Mouse (Mus musculus): ENCODE measurements at regions not wholly inside any gene's neighbourhood (a gene's known extent, or its start where the extent isn't known, plus 50 kb on each side); places are given as distances from the start of the nearest gene placed in this dataset.

GRCm38 (mm10) chr14:76868831-76869230 is 167.7 kb upstream of the Ccdc122 start:
- DNase-seq (ENCODE audit: low spot score in 2 of 2), result no peak

DNA sequence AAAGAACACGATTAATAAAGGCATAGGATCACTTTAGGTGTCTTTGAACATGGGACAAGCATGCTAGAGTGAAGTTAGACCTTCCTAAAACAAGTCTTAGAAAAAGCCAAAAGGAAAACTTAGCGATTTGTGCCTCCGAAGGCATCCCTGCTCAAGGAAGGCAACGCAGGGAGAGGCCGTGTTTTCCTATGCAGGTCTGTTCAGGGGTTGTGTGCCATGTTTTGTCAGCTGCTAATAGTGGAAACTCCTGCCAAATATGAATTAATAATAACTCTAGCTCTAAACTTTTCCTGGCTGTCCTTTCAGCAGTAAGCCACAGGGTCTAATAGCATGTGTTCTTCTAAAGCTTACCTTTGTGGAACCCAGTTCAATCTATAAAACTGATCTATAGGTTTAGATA is 168.4 kb upstream of the Ccdc122 start:
- no peak for DNase-seq (ENCODE audit: low spot score in 2 of 2)

DNA sequence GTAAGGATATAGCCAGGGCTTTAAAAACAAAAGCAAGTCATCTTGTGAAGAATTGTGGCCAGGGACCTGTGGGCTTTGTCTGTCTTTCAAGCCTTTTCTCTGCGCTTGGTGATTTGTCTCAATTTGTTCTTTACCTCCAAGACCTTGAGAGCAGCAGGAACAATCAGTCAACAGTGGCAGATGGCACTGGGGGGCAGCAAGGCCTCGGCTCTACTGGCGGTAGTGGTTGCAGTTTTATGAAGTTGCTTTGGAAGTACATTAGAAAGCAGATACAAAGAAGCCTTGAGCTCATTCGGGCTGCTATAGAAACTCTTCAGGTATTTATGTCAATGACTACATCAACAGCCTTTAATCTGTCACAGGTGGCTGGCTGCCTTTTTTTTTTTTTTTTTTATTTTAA is 171.9 kb upstream of the Ccdc122 start:
- DNase-seq (ENCODE audit: low spot score in 2 of 2), result no peak

DNA sequence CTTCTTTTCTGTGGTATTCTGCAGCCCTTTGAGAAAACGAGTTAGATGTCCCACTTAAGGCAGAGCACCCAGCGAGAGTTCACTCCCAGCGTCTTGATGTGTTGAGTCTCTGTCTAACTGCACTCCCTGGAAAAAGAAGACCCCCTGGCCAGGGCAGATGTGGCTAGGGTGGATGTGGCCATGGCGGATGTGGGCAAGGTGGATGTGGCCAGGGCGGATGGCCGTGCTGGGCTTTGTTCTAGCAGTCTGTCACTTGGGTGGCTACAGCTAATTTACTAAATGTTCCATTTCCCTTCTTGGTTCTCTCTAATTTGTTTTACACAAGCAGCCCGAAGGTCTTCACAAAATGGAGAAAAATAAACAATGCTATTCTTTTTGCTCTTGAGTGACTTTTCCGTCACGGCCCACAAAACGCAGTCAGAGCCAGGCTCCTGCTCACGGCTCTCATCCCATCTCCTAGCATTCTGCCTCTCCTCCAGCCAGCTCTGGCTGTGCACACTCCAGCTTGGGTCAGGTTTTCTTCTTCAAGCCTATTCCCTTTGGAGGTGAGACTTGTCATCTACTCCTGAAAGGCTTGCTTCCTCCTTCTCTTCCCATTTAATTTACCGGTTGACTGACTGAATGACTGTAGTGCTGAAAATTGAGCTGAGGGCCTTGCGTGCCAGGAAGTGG is 173.4 kb upstream of the Ccdc122 start:
- DNase-seq (ENCODE audit: low spot score in 2 of 2), result no peak

DNA sequence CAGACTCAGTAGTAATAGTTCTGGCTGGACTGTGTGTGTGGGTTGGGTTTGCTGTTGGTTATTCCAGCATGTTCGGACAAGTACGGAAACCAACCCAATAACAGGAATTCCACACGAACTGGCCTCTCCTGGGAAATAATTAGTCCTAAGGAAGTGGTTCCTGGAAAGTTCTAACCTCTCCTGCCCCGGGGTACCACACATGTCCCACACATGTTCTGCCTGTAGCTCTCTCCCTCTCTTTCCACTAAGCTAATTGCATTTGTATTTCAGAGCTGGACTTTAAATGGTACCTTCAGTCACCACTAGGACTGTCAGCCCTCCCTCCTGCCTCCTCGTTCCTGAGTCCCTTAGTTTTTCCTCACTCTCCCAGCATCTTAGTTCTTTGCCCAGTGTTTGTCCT is 178.2 kb upstream of the Ccdc122 start:
- DNase-seq (ENCODE audit: low spot score in 2 of 2), result no peak

DNA sequence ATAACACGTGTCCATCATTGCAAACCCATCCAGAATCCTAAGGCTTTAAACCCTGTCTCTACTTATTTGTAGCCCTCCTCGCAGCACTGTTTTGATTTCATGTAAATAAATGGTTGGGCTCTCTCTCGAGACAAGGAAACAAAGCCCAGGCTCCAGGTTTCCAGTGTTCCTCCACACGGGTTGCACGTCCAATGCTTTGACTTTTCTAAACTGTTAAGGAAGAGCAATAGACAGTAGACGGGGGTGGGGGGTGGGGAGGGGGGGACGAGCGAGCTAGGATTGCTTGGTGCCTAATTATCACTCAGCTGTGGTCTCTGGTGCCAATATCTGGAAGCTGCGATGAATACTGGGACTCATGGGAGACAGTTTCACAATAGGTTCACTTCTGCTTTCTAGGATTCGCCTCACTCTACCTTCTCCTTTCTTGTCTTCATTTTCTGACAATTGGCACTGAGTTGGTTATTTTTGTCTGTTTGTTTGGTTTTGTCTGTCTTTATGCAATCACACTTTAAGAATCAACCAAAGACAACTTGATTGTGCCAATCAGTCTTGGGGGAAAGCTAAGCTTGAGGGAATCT is 179.3 kb upstream of the Ccdc122 start:
- DNase-seq (ENCODE audit: low spot score in 2 of 2), result no peak

DNA sequence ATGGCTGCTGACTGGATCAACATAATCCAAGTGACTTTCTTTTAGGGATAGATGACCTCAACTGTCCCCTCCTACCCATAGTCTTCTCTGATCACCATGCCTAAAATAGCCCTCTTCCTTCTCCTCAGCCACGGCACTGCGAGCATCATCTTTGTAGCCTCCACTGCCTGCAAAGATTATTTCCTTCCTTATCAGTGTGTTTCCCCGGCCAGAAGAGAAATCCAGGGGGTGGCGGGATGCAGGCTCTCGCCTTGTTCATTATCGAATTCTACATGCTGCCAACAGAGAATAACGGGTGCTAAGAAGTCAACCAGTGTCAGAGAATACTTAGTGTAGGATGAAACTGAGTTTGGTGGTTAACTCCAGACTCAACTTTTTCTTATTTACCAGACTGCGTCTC is 180.0 kb upstream of the Ccdc122 start:
- DNase-seq (ENCODE audit: low spot score in 2 of 2), result no peak

- no peak for DNase-seq (ENCODE audit: low spot score in 2 of 2)
These were observed 181.6 kb upstream of the Ccdc122 start for GRCm38 (mm10) chr14:76854965-76855364.

DNA sequence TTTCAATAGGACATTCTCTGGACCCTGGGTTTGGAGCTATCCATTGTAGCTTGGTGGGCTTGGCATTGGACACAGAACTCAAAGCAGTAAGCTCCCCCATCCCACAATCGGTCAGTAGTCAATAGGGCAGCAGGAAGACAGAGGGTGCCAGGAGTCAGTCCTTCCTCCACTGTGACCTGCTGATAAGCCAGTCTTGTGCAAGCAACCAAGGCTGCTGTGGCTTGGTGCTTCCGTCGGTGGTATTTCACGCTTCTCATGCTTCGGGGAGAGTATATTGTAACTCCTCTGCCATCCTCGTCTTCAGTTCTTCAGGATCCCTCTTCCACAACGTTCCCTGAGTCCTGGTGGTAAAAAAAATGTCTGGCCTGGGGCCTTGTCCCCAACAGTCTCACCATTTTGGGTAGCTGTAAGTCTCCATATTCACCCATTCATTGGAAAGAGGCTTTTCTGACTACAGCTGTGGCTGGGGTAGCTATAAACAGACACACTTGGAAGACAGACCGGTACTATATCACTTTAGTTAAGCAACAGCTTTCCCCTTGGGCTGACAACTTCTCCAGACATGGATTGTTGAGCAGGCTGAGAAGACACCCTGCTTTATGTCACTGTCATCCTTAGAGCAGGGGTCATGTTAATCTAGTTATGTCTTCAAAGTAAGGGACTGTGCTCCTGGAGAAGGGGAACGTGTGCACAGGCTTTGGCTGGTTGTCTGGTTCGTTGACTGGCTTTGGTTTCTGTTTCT is 184.9 kb upstream of the Ccdc122 start:
- no peak for DNase-seq (ENCODE audit: low spot score in 2 of 2)

DNA sequence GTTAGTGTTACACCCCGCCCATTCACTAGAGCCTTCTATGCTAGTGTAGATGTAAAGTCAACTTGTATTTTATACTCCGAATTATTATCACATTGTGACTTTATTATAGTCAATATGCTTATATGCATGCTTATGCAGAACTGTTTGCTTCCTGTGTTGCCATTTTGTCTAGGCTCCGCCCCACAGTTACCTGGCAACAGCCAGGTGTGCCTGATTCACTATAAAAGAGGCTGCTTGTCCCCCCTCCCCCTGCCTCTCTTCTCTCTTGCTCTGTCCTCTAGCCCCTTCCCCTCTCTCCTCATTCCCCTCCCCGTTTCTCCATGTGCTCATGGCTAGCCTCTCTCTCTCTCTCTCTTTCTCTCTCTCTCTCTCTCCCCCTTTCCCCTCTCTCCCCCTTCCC is 185.9 kb upstream of the Ccdc122 start:
- no peak for DNase-seq (ENCODE audit: low spot score in 2 of 2)

DNA sequence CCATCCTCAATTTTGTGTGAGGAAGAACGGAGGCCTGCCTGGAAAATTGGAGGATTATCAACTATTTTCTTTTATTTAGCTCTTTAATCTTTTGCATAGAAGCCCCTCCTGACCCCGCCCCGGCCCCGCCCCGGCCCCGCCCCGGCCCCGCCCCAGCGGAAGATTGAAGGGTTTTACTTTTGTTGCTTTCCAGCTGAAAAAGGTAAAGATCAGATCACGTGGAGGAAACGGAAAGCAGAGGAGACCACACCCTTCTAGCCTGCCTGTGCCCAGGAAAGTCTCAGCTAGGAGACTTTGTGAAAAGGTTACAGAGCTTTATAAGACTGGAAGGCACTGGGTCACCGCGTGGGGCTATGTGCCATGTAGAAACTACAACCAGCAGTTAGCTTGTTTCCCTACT is 186.5 kb upstream of the Ccdc122 start:
- DNase-seq (ENCODE audit: low spot score in 2 of 2), result no peak

- no peak for DNase-seq (ENCODE audit: low spot score in 2 of 2)
These were observed 186.9 kb upstream of the Ccdc122 start for GRCm38 (mm10) chr14:76849636-76850035.

DNA sequence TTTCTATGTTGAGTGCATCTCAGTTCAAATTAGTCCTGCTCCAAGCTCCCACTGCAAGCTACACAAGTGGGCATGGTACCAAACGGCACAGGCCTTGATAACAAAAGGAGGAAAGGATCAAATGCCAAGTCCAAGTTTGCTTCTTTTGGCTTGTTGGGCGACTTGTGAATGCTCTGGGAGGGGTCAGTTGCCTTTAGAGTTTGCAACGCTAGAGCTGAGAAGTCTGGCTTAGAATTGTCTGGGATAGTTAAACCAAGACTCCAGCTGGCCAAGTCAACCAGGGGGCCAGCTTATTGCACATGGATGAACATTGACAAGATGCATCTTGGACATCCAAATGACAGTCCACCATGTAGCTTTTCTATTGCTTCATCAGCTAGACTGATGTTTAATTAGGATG is 187.5 kb upstream of the Ccdc122 start:
- DNase-seq (ENCODE audit: low spot score in 2 of 2), result no peak

GRCm38 (mm10) chr14:76845706-76846105 is 190.9 kb upstream of the Ccdc122 start:
- DNase-seq (ENCODE audit: low spot score in 2 of 2), result no peak

GRCm38 (mm10) chr14:76844717-76845116 is 191.9 kb upstream of the Ccdc122 start:
- no peak for DNase-seq (ENCODE audit: low spot score in 2 of 2)

DNA sequence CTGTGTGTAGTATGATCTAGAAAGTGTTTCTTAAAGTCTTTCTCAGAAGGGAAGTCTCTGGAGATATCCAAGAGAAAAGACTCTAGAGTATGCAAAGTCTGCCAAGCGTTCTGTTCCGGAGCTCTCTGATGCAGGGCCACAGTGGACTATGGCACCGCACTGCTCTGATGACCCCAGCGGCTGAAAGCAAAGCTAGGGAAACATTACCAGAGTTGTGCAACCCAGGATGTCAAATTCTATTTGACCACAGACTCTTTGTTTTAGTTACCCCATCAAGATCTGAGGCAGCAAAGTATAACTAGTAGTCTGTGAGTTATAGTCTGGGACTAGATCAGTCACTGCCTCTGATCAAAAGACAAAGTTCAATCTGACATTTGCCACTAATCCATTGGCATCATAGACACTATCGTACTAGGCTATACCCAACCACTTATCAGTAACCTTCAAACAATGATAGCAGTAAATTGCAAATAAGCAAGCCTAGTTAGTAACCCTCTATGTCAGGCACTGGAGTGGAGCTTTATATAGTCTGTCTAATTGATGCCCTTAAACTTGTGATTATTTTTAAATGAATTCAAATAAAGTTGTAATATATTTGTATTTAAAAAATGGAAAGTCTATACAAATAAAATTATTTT is 198.9 kb upstream of the Ccdc122 start:
- no peak for DNase-seq (ENCODE audit: low spot score in 2 of 2)

GRCm38 (mm10) chr14:76836926-76837516 is 199.6 kb upstream of the Ccdc122 start:
- no peak for DNase-seq (ENCODE audit: low spot score in 2 of 2)

DNA sequence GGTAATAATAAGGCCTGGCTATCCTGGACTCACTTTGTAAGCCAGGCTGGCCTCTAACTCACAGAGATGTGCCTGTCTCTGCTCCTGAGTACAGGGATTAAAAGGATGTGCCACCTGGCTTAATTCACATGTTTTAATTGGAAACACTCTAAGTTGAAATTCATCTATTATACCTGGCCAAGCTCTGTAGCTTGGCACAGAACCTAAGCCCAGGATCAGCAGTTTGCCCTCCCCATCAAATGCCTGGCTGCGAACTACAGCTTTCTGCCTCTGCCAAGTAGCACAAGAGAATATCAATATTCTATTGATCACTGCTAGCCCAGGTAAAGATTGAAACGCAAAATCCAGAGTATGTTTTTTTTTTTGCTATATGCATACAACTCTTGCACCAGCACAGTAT is 200.3 kb upstream of the Ccdc122 start:
- DNase-seq (ENCODE audit: low spot score in 2 of 2), result no peak

GRCm38 (mm10) chr14:76834084-76834483 is 202.5 kb upstream of the Ccdc122 start:
- no peak for DNase-seq (ENCODE audit: low spot score in 2 of 2)

- DNase-seq (ENCODE audit: low spot score in 2 of 2), result no peak
These were observed 207.4 kb upstream of the Ccdc122 start for GRCm38 (mm10) chr14:76829161-76829510.

DNA sequence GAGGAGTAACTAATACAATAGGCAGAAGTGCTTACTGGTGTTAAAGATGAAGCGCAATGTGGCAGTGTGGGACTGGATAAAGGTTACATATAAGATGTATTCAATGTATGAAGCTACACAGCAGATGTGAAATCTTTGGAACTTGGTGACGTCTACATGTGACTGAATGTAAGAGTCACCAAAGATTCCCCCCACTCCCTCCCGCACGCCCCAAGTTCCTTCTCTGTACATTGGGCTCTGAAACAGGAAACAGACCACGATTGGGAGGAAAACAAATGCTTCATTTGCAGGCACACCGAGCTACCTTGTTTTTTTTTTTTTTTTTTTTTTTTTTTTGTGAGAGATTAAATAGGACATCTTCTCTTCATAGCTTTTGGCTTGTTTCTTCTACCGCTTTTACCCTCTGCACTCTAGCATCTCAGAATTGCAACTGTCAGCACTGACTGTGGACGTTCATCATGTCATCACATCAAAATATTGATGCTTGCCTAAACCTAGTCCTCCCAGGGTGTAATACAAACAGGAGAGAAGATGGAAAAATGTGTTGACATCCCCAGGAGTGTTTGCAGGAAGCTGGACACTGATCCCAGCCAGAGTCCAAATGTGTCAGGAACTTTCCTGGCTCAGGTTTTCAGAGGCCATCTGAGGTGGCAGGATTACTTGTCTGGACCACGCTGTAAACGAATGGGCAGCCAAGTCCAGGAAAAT is 208.0 kb upstream of the Ccdc122 start:
- DNase-seq (ENCODE audit: low spot score in 2 of 2), result no peak

- no peak for DNase-seq (ENCODE audit: low spot score in 2 of 2)
These were observed 212.5 kb upstream of the Ccdc122 start for GRCm38 (mm10) chr14:76824066-76824465.

All from cerebellum, postnatal 4 days (tissue).